Mouse (Mus musculus): ENCODE measurements around the gene Gas6. TPM values are rescaled to one million over a fixed set of nuclear protein-coding genes. Genes with fewer than 3 reads are reported as not detected.
A peak's percentile ranks its signal among the peaks of the same experiment; 100 is the strongest.

The Gas6 gene
- polyA plus RNA-seq, 1 experiment from 2014 or later: 34.7 TPM

GRCm38 (mm10) chr8:13529891-13530316 lies 35.6 kb upstream of the Gas6 start:
- 56% methylated on average over 7 of the region's 7 CpGs for WGBS

GRCm38 (mm10) chr8:13529011-13529840 lies 34.9 kb upstream of the Gas6 start:
- H3K36me3 ChIP-seq (replicated peaks; ENCODE audit: control insufficient read depth, insufficient read depth): no peaks in the 10 kb centered on the region
- no peak for DNase-seq (ENCODE audit: low spot score)
- peaks cover 14% of the 10 kb centered on the region for H3K4me1 ChIP-seq (replicated peaks; ENCODE audit: control insufficient read depth, insufficient read depth, low read length)
- H3K9me3 ChIP-seq (ENCODE audit: control insufficient read depth, low read length): 0 out of 2 replicates have a peak, but pooled peaks cover 6% of the 10 kb centered on the region
- no peak overlapping the region; the same call in 1 of the 2 replicates for H3K27ac ChIP-seq
- no peaks in the 10 kb centered on the region for H3K27me3 ChIP-seq (ENCODE audit: control insufficient read depth, insufficient read depth, low read length)
- no peak overlapping the region for H3K4me3 ChIP-seq (replicated peaks; ENCODE audit: low read length)
- ATAC-seq (ENCODE audit: low FRiP score): 0 out of 2 replicates have a peak, but pooled peaks have one; percentile 22
- H3K9ac ChIP-seq: no peak overlapping the region
- no peak overlapping the region for H3K4me2 ChIP-seq (replicated peaks)
- 69% methylated on average over 15 of the region's 15 CpGs for WGBS

More at GRCm38 (mm10) chr8:13529891-13530316, 35.6 kb upstream of the Gas6 start:
- H3K9me3 ChIP-seq (ENCODE audit: control insufficient read depth, low read length): 0 out of 2 replicates have a peak, but pooled peaks cover 6% of the 10 kb centered on the region
- H3K27ac ChIP-seq: no peak overlapping the region; the same call in 1 of the 2 replicates
- no peak overlapping the region for H3K9ac ChIP-seq
- H3K4me3 ChIP-seq (replicated peaks; ENCODE audit: low read length): no peak overlapping the region
- no peaks in the 10 kb centered on the region for H3K27me3 ChIP-seq (ENCODE audit: control insufficient read depth, insufficient read depth, low read length)
- ATAC-seq (ENCODE audit: low FRiP score): peak; percentile 71; the same call in 1 of the 2 replicates
- H3K4me1 ChIP-seq (replicated peaks; ENCODE audit: control insufficient read depth, insufficient read depth, low read length): peaks cover 14% of the 10 kb centered on the region
- H3K4me2 ChIP-seq (replicated peaks): no peak overlapping the region
- no peaks in the 10 kb centered on the region for H3K36me3 ChIP-seq (replicated peaks; ENCODE audit: control insufficient read depth, insufficient read depth)
- peak; percentile 76 for DNase-seq (ENCODE audit: low spot score)

- H3K27ac ChIP-seq: no peak overlapping the region
- no peak overlapping the region for H3K4me3 ChIP-seq (replicated peaks; ENCODE audit: low read length)
- no peaks in the 10 kb centered on the region for H3K4me1 ChIP-seq (replicated peaks; ENCODE audit: control insufficient read depth, insufficient read depth, low read length)
- ATAC-seq (ENCODE audit: low FRiP score) (no peak), DNase-seq (ENCODE audit: low spot score) (no peak)
- no peak overlapping the region for H3K4me2 ChIP-seq (replicated peaks)
- H3K9me3 ChIP-seq (ENCODE audit: control insufficient read depth, low read length): no peaks in the 10 kb centered on the region
- no peaks in the 10 kb centered on the region for H3K36me3 ChIP-seq (replicated peaks; ENCODE audit: control insufficient read depth, insufficient read depth)
- H3K27me3 ChIP-seq (ENCODE audit: control insufficient read depth, insufficient read depth, low read length): no peaks in the 10 kb centered on the region
- WGBS: 77% methylated on average over 7 of the region's 7 CpGs
- no peak overlapping the region for H3K9ac ChIP-seq
Measured at GRCm38 (mm10) chr8:13521392-13521791, 27.1 kb upstream of the Gas6 start.

- ATAC-seq (ENCODE audit: low FRiP score) (no peak), DNase-seq (ENCODE audit: low spot score) (no peak)
- WGBS: 73% methylated on average over 6 of the region's 6 CpGs
Measured at GRCm38 (mm10) chr8:13520349-13520748, 26.1 kb upstream of the Gas6 start.

GRCm38 (mm10) chr8:13519503-13519902 lies 25.2 kb upstream of the Gas6 start:
- Histone ChIP-seq H3K9me3 (ENCODE audit: control insufficient read depth, low read length) (no peaks in the 10 kb centered on the region), H3K4me1 (replicated peaks; ENCODE audit: control insufficient read depth, insufficient read depth, low read length) (no peaks in the 10 kb centered on the region), H3K36me3 (replicated peaks; ENCODE audit: control insufficient read depth, insufficient read depth) (no peaks in the 10 kb centered on the region), H3K27me3 (ENCODE audit: control insufficient read depth, insufficient read depth, low read length) (no peaks in the 10 kb centered on the region), H3K4me2 (replicated peaks) (no peak overlapping the region), H3K4me3 (replicated peaks; ENCODE audit: low read length) (no peak overlapping the region), H3K9ac (no peak overlapping the region), H3K27ac (no peak overlapping the region)
- DNase-seq (ENCODE audit: low spot score): no peak
- WGBS: 89% methylated on average over 9 of the region's 9 CpGs
- no peak for ATAC-seq (ENCODE audit: low FRiP score)

More at GRCm38 (mm10) chr8:13520349-13520748, 26.1 kb upstream of the Gas6 start:
- no peaks in the 10 kb centered on the region for H3K27me3 ChIP-seq (ENCODE audit: control insufficient read depth, insufficient read depth, low read length)
- no peaks in the 10 kb centered on the region for H3K36me3 ChIP-seq (replicated peaks; ENCODE audit: control insufficient read depth, insufficient read depth)
- no peaks in the 10 kb centered on the region for H3K9me3 ChIP-seq (ENCODE audit: control insufficient read depth, low read length)
- no peak overlapping the region for H3K4me3 ChIP-seq (replicated peaks; ENCODE audit: low read length)
- H3K9ac ChIP-seq: no peak overlapping the region
- no peak overlapping the region for H3K4me2 ChIP-seq (replicated peaks)
- H3K4me1 ChIP-seq (replicated peaks; ENCODE audit: control insufficient read depth, insufficient read depth, low read length): no peaks in the 10 kb centered on the region
- no peak overlapping the region for H3K27ac ChIP-seq

GRCm38 (mm10) chr8:13517284-13517781 lies 23.0 kb upstream of the Gas6 start:
- Histone ChIP-seq H3K27me3 (ENCODE audit: control insufficient read depth, insufficient read depth, low read length) (no peaks in the 10 kb centered on the region), H3K9ac (no peak overlapping the region), H3K4me3 (replicated peaks; ENCODE audit: low read length) (no peak overlapping the region), H3K27ac (no peak overlapping the region), H3K4me2 (replicated peaks) (no peak overlapping the region), H3K36me3 (replicated peaks; ENCODE audit: control insufficient read depth, insufficient read depth) (no peaks in the 10 kb centered on the region), H3K4me1 (replicated peaks; ENCODE audit: control insufficient read depth, insufficient read depth, low read length) (no peaks in the 10 kb centered on the region), H3K9me3 (ENCODE audit: control insufficient read depth, low read length) (no peaks in the 10 kb centered on the region)
- DNase-seq (ENCODE audit: low spot score) (no peak), ATAC-seq (ENCODE audit: low FRiP score) (no peak)
- 90% methylated on average over 6 of the region's 6 CpGs for WGBS

GRCm38 (mm10) chr8:13516728-13517127 lies 22.4 kb upstream of the Gas6 start:
- DNase-seq (ENCODE audit: low spot score): no peak
- Histone ChIP-seq H3K36me3 (replicated peaks; ENCODE audit: control insufficient read depth, insufficient read depth) (no peaks in the 10 kb centered on the region), H3K4me1 (replicated peaks; ENCODE audit: control insufficient read depth, insufficient read depth, low read length) (no peaks in the 10 kb centered on the region), H3K9me3 (ENCODE audit: control insufficient read depth, low read length) (no peaks in the 10 kb centered on the region), H3K27ac (no peak overlapping the region), H3K4me3 (replicated peaks; ENCODE audit: low read length) (no peak overlapping the region), H3K27me3 (ENCODE audit: control insufficient read depth, insufficient read depth, low read length) (no peaks in the 10 kb centered on the region), H3K4me2 (replicated peaks) (no peak overlapping the region), H3K9ac (no peak overlapping the region)
- ATAC-seq (ENCODE audit: low FRiP score): no peak
- 83% methylated on average over 5 of the region's 5 CpGs for WGBS

GRCm38 (mm10) chr8:13516011-13516442 lies 21.7 kb upstream of the Gas6 start:
- Histone ChIP-seq H3K27me3 (ENCODE audit: control insufficient read depth, insufficient read depth, low read length) (no peaks in the 10 kb centered on the region), H3K4me3 (replicated peaks; ENCODE audit: low read length) (no peak overlapping the region), H3K27ac (no peak overlapping the region), H3K36me3 (replicated peaks; ENCODE audit: control insufficient read depth, insufficient read depth) (no peaks in the 10 kb centered on the region), H3K4me2 (replicated peaks) (no peak overlapping the region), H3K4me1 (replicated peaks; ENCODE audit: control insufficient read depth, insufficient read depth, low read length) (no peaks in the 10 kb centered on the region), H3K9ac (no peak overlapping the region), H3K9me3 (ENCODE audit: control insufficient read depth, low read length) (no peaks in the 10 kb centered on the region)
- 72% methylated on average over 7 of the region's 7 CpGs for WGBS
- no peak for ATAC-seq (ENCODE audit: low FRiP score)
- no peak for DNase-seq (ENCODE audit: low spot score)

GRCm38 (mm10) chr8:13513556-13514370 lies 19.5 kb upstream of the Gas6 start:
- Histone ChIP-seq H3K27me3 (ENCODE audit: control insufficient read depth, insufficient read depth, low read length) (no peaks in the 10 kb centered on the region), H3K9me3 (ENCODE audit: control insufficient read depth, low read length) (no peaks in the 10 kb centered on the region), H3K4me1 (replicated peaks; ENCODE audit: control insufficient read depth, insufficient read depth, low read length) (no peaks in the 10 kb centered on the region), H3K4me2 (replicated peaks) (no peak overlapping the region), H3K36me3 (replicated peaks; ENCODE audit: control insufficient read depth, insufficient read depth) (no peaks in the 10 kb centered on the region), H3K27ac (no peak overlapping the region), H3K9ac (no peak overlapping the region), H3K4me3 (replicated peaks; ENCODE audit: low read length) (no peak overlapping the region)
- DNase-seq (ENCODE audit: low spot score) (no peak), ATAC-seq (ENCODE audit: low FRiP score) (no peak)
- WGBS: 85% methylated on average over 5 of the region's 5 CpGs

Measured in hindbrain, embryonic 14.5 days (tissue).